ENCODE assay signal across 9 mouse cellular contexts in genomic region chr19:8881034-8881392, GRCm38 (mm10). TPM values are rescaled to one million over a fixed set of nuclear protein-coding genes. Genes with fewer than 3 reads are reported as not detected.
DNase-seq lines count a peak whose midpoint lies in the region; ATAC-seq lines count a peak whose summit lies in the region.
"Had no signal": no experiment of that assay in that cellular context is flagged by ENCODE, and none has a peak within 500 bp of the region (broad histone marks: within the 10 kb centered on the region; RNA-seq: fewer than 3 reads in every experiment).

No protein-coding gene starts in this region.

- no peak for DNase-seq in heart, postnatal 36 days
- no peak for DNase-seq in midbrain, embryonic 10.5 days (ENCODE audit: low spot score)
- no peak for DNase-seq in right cerebral cortex, postnatal 14 days
- DNase-seq in right cerebral cortex, postnatal 25 days: no peak
- DNase-seq in right cerebral cortex, postnatal 10 days (ENCODE audit: low spot score in 2 of 2): no peak

- intact Hi-C loops in heart, postnatal 36 days (cut with DNase I): no loop called here

- peak overlapping the region; percentile 95 for H3K4me3 ChIP-seq in heart, embryonic 16.5 days (ENCODE audit: low read length)
- peak overlapping the region; percentile 70 for H3K4me3 ChIP-seq in hindbrain, embryonic 12.5 days
- peak overlapping the region; percentile 78 for H3K4me3 ChIP-seq in midbrain, embryonic 10.5 days

- 14% methylated on average over 3 of the region's 3 CpGs for WGBS in heart, embryonic 16.5 days
- WGBS in hindbrain, embryonic 12.5 days: 21% methylated on average over 3 of the region's 3 CpGs
- 22% methylated on average over 3 of the region's 3 CpGs for WGBS in midbrain, embryonic 10.5 days

- H3K9ac ChIP-seq in heart, embryonic 16.5 days (ENCODE audit: low read length): peak overlapping the region; percentile 93
- H3K9ac ChIP-seq in hindbrain, embryonic 12.5 days: peak overlapping the region; percentile 82

- H3K4me2 ChIP-seq in heart, embryonic 16.5 days (ENCODE audit: low read depth, low read length): peak overlapping the region; percentile 85
- H3K4me2 ChIP-seq in hindbrain, embryonic 12.5 days (replicated peaks): peak overlapping the region; percentile 69

- H3K4me1 ChIP-seq in heart, embryonic 16.5 days (ENCODE audit: control insufficient read depth, insufficient read depth, low read length): peaks cover 8% of the 10 kb centered on the region
- H3K4me1 ChIP-seq in hindbrain, embryonic 12.5 days: peaks cover 9% of the 10 kb centered on the region
- peaks cover 15% of the 10 kb centered on the region for H3K4me1 ChIP-seq in midbrain, embryonic 10.5 days

- H3K27ac ChIP-seq in heart, embryonic 16.5 days (ENCODE audit: low read length): peak overlapping the region; percentile 32; the same call in 1 of the 2 replicates
- no peak overlapping the region for H3K27ac ChIP-seq in hindbrain, embryonic 12.5 days
- H3K27ac ChIP-seq in midbrain, embryonic 10.5 days (replicated peaks): peak overlapping the region; percentile 89

- no peaks in the 10 kb centered on the region for H3K9me3 ChIP-seq in heart, embryonic 16.5 days (replicated peaks; ENCODE audit: control insufficient read depth, low read length)
- no peaks in the 10 kb centered on the region for H3K9me3 ChIP-seq in hindbrain, embryonic 12.5 days (replicated peaks)
- H3K9me3 ChIP-seq in midbrain, embryonic 10.5 days (replicated peaks): no peaks in the 10 kb centered on the region

- peaks cover 12% of the 10 kb centered on the region for H3K36me3 ChIP-seq in heart, embryonic 16.5 days (ENCODE audit: control insufficient read depth, insufficient read depth)
- peaks cover 9% of the 10 kb centered on the region for H3K36me3 ChIP-seq in hindbrain, embryonic 12.5 days
- peaks cover 33% of the 10 kb centered on the region for H3K36me3 ChIP-seq in midbrain, embryonic 10.5 days

- no peak for ATAC-seq in heart, embryonic 16.5 days (replicated peaks; ENCODE audit: extremely low read depth, insufficient read depth, low FRiP score)
- peak; percentile 36 for ATAC-seq in activated CD4-positive, CD25-positive, alpha-beta regulatory T cell, adult 4 months
- ATAC-seq in hindbrain, embryonic 12.5 days (ENCODE audit: low FRiP score): 0 out of 2 replicates have a peak, but pooled peaks have one; percentile 7

- H3K27me3 ChIP-seq in heart, embryonic 16.5 days (ENCODE audit: control insufficient read depth, insufficient read depth, low read length): no peaks in the 10 kb centered on the region
- no peaks in the 10 kb centered on the region for H3K27me3 ChIP-seq in hindbrain, embryonic 12.5 days
- no peaks in the 10 kb centered on the region for H3K27me3 ChIP-seq in midbrain, embryonic 10.5 days (ENCODE audit: low read depth, poor library complexity, severe bottlenecking)

RNA-seq across cellular contexts. Expression of gene Uqcc3, which starts 0.3 kb away (rescaled TPM):
- 62.7 and 64.0 TPM in 2 replicates for polyA plus RNA-seq in heart, embryonic 16.5 days (2015; fragmentation: Nextera tagmentation; extraction: Ambion mirVana)
- 10 to 100 TPM; 58.7 to 59.0 TPM for total RNA-seq in heart, postnatal 36 days (2021)
- polyA plus RNA-seq in activated CD4-positive, CD25-positive, alpha-beta regulatory T cell, adult 4 months (2017; shearing (Covaris generic)): 10 to 100 TPM; 85.8 to 90.4 TPM
- 62.1 and 64.7 TPM in 2 replicates for polyA plus RNA-seq in hindbrain, embryonic 12.5 days (2016; fragmentation: Nextera tagmentation; extraction: Ambion mirVana)
- 58.2 and 61.1 TPM in 2 replicates for polyA plus RNA-seq in midbrain, embryonic 10.5 days (2016; fragmentation: Nextera tagmentation; extraction: Ambion mirVana)

RNA-seq across cellular contexts. Expression of gene Lbhd1, which starts 2.5 kb away (rescaled TPM):
- polyA plus RNA-seq in heart, embryonic 16.5 days (2015; fragmentation: Nextera tagmentation; extraction: Ambion mirVana): 25.2 and 42.5 TPM in 2 replicates
- total RNA-seq in heart, postnatal 36 days (2021): 1 to 10 TPM; 1.7 to 3.4 TPM
- 10 to 100 TPM; 63.2 to 70.9 TPM for polyA plus RNA-seq in activated CD4-positive, CD25-positive, alpha-beta regulatory T cell, adult 4 months (2017; shearing (Covaris generic))
- 69.0 and 69.5 TPM in 2 replicates for polyA plus RNA-seq in hindbrain, embryonic 12.5 days (2016; fragmentation: Nextera tagmentation; extraction: Ambion mirVana)
- polyA plus RNA-seq in midbrain, embryonic 10.5 days (2016; fragmentation: Nextera tagmentation; extraction: Ambion mirVana): 110 and 133 TPM in 2 replicates

RNA-seq across cellular contexts. Expression of gene Gm49403, which starts 2.7 kb away (rescaled TPM):
- not detected in 2 replicates for polyA plus RNA-seq in heart, embryonic 16.5 days (2015; fragmentation: Nextera tagmentation; extraction: Ambion mirVana)
- total RNA-seq in heart, postnatal 36 days (2021): not detected
- not detected for polyA plus RNA-seq in activated CD4-positive, CD25-positive, alpha-beta regulatory T cell, adult 4 months (2017; shearing (Covaris generic))
- not detected in 2 replicates for polyA plus RNA-seq in hindbrain, embryonic 12.5 days (2016; fragmentation: Nextera tagmentation; extraction: Ambion mirVana)
- polyA plus RNA-seq in midbrain, embryonic 10.5 days (2016; fragmentation: Nextera tagmentation; extraction: Ambion mirVana): not detected in 2 replicates
- total RNA-seq: gastrocnemius, adult 18-20 months had no signal

RNA-seq across cellular contexts. Expression of gene 1810009A15Rik, which starts 7.6 kb away (rescaled TPM):
- polyA plus RNA-seq in heart, embryonic 16.5 days (2015; fragmentation: Nextera tagmentation; extraction: Ambion mirVana): 39.7 and 54.5 TPM in 2 replicates
- total RNA-seq in heart, postnatal 36 days (2021): 10 to 100 TPM; 18.7 to 20.4 TPM
- 100 to 1,000 TPM; 112 to 130 TPM for polyA plus RNA-seq in activated CD4-positive, CD25-positive, alpha-beta regulatory T cell, adult 4 months (2017; shearing (Covaris generic))
- polyA plus RNA-seq in hindbrain, embryonic 12.5 days (2016; fragmentation: Nextera tagmentation; extraction: Ambion mirVana): 74.3 and 87.4 TPM in 2 replicates
- 134 and 159 TPM in 2 replicates for polyA plus RNA-seq in midbrain, embryonic 10.5 days (2016; fragmentation: Nextera tagmentation; extraction: Ambion mirVana)

RNA-seq across cellular contexts. Expression of gene Gm49416, which starts 7.7 kb away (rescaled TPM):
- polyA plus RNA-seq in heart, embryonic 16.5 days (2015; fragmentation: Nextera tagmentation; extraction: Ambion mirVana): not detected in 2 replicates
- not detected for total RNA-seq in heart, postnatal 36 days (2021)
- 1 to 10 TPM in 1 of 2 experiments, not detected in 1; 1.5 TPM for polyA plus RNA-seq in activated CD4-positive, CD25-positive, alpha-beta regulatory T cell, adult 4 months (2017; shearing (Covaris generic))
- polyA plus RNA-seq in hindbrain, embryonic 12.5 days (2016; fragmentation: Nextera tagmentation; extraction: Ambion mirVana): not detected in 2 replicates
- polyA plus RNA-seq in midbrain, embryonic 10.5 days (2016; fragmentation: Nextera tagmentation; extraction: Ambion mirVana): 0.17 TPM in 1 of 2 replicates, not detected in the other
